Mouse (Mus musculus): ENCODE measurements around the gene Mrpl48. TPM values are rescaled to one million over a fixed set of nuclear protein-coding genes. Genes with fewer than 3 reads are reported as not detected.
A peak's percentile ranks its signal among the peaks of the same experiment; 100 is the strongest.

Mrpl48 gene
- total RNA-seq (2014; fragmentation: Nextera tagmentation) (67.1 TPM in 2 replicates), total RNA-seq (2017) (88.1 and 99.5 TPM in 2 replicates)

DNA sequence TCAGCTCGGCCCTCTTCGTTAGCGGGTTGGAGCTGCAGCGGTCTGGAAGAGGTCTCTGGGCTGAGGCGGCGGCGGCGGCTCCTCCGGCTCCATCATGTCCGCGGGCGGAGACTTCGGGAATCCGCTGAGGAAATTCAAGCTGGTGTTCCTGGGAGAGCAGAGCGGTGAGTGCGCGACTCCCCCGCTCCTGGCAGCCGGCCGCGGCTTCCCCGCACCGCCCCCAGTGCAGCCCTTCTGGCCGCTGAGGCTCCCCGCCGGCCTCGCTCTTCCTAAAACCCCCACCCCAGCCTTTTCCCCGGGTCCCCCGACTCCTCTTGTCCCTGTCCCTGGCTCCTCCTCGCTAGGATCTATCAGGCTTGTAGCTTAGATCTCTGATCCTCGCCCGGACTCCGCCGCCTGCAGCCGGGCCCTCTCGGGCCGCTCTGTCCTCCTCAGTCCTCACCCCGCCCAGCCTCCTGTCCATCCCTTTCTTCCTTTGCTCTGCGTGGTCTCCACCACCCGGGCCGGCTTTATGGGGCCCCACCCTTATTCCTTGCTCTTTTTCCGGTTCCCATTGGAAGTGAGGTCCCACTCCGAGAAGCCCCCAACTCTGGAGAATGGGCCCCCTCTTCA lies at the start of gene Mrpl48:
TSS of gene Mrpl48 (minus strand) at position 172 of the 612 bp plus-strand sequence.
- ATAC-seq (replicated peaks; ENCODE audit: poor library complexity, severe bottlenecking), result no peak

- no peak for ATAC-seq (replicated peaks; ENCODE audit: poor library complexity, severe bottlenecking)
These were observed 48.6 kb upstream of the Mrpl48 start for GRCm38 (mm10) chr7:100656739-100657138.

DNA sequence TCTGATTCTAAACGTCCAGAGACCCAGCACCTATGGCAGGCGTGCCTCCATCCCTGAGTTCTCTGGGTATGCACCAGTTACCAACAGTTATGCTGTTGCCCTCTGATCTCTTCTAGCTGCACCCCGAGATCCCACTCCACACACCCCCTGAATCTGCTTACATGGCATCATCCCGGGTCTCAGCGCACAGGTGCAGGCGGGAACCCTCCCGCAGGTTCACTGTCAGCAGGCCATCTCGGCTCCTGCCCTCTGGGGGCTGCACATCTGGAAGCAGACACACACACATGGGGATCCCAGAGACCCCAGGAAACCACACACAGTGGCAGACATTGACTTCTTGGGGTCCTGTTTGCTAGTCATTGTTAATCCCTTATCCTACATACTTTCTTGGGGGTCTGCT lies 46.3 kb upstream of the Mrpl48 start:
- no peak for ATAC-seq (replicated peaks; ENCODE audit: poor library complexity, severe bottlenecking)

GRCm38 (mm10) chr7:100653480-100654266 lies 45.6 kb upstream of the Mrpl48 start:
- ATAC-seq (replicated peaks; ENCODE audit: poor library complexity, severe bottlenecking), result no peak

- ATAC-seq (replicated peaks; ENCODE audit: poor library complexity, severe bottlenecking), result no peak
These were observed 42.9 kb upstream of the Mrpl48 start for GRCm38 (mm10) chr7:100651011-100651410.

DNA sequence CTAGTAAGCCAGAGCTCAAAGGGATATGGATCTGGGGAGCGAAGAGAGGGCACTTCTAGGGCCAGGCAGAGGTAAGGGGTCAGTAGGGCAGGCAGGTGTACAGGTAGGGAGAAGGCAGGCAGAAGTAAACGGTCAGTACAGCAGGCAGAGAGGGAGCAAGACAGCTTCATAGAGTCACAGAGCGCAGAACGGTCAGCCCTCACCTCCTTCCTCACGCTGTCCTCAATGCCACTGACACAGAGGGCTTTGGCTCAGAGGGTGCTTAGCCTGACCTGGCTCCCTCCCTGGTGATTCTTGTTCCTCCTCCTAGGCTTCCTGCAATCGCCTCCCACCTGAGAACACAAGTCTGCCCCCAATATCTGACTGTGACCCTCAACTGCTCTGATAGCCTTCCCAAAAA lies 42.3 kb upstream of the Mrpl48 start:
- no peak for ATAC-seq (replicated peaks; ENCODE audit: poor library complexity, severe bottlenecking)

- no peak for ATAC-seq (replicated peaks; ENCODE audit: poor library complexity, severe bottlenecking)
These were observed 41.7 kb upstream of the Mrpl48 start for GRCm38 (mm10) chr7:100649826-100650225.

- no peak for ATAC-seq (replicated peaks; ENCODE audit: poor library complexity, severe bottlenecking)
These were observed 41.0 kb upstream of the Mrpl48 start for GRCm38 (mm10) chr7:100649095-100649494.

GRCm38 (mm10) chr7:100645147-100645546 lies 37.0 kb upstream of the Mrpl48 start:
- ATAC-seq (replicated peaks; ENCODE audit: poor library complexity, severe bottlenecking), result peak; percentile 61

- ATAC-seq (replicated peaks; ENCODE audit: poor library complexity, severe bottlenecking), result no peak
These were observed 34.3 kb upstream of the Mrpl48 start for GRCm38 (mm10) chr7:100642413-100642812.

DNA sequence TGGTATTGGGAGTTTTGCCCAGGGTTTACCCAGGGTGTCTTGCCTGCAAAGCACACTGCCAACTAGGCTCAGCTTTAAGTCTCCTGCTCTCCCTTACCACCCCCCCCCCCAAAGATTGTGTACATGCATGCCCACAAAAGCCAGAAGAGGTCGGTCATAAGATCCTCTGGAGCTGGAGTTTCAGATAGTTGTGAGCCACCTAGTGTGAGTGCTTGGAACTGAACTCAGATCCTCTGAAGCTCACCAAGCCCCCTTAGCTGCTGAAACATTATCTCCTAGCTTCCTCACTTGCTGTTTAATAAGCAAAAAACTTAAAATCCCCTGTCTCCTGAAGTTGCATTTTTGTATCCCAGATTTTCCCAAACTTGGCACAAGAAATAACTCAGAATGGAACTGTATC lies 29.6 kb upstream of the Mrpl48 start:
- peak; percentile 62 for ATAC-seq (replicated peaks; ENCODE audit: poor library complexity, severe bottlenecking)

- no peak for ATAC-seq (replicated peaks; ENCODE audit: poor library complexity, severe bottlenecking)
These were observed 16.4 kb upstream of the Mrpl48 start for GRCm38 (mm10) chr7:100624538-100624937.

- ATAC-seq (replicated peaks; ENCODE audit: poor library complexity, severe bottlenecking), result peak; percentile 59
These were observed 14.2 kb upstream of the Mrpl48 start for GRCm38 (mm10) chr7:100622277-100622676.

GRCm38 (mm10) chr7:100616121-100616857 lies 8.2 kb upstream of the Mrpl48 start:
- ATAC-seq (replicated peaks; ENCODE audit: poor library complexity, severe bottlenecking), result no peak

DNA sequence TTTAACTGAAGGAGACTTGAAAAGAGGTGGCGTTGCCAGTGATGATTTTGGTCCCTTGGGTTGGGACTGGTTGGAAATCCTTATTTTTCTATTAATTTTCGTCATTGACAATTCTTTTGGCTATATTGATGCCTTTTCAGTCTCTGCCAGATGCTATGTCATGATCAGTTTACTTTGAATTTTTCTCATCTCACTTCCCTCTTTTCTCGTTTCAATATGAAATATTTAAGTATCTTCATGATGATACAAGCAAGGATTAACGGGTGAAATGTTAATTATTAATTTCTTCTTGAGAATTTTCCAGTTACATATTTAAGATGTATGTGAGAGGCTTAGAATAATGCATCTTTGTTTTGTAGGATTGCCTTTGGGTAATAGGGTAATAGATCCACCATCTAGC lies 809 bp upstream of the Mrpl48 start:
- ATAC-seq (replicated peaks; ENCODE audit: poor library complexity, severe bottlenecking), result no peak

- peak; percentile 90 for ATAC-seq (replicated peaks; ENCODE audit: poor library complexity, severe bottlenecking)
These were observed 629 bp downstream of the Mrpl48 start, which contains the start of gene Rab6a for GRCm38 (mm10) chr7:100607214-100608129. TSS of gene Rab6a (plus strand) at chr7:100607410.

GRCm38 (mm10) chr7:100600211-100600610 lies 7.9 kb downstream of the Mrpl48 start:
- ATAC-seq (replicated peaks; ENCODE audit: poor library complexity, severe bottlenecking), result no peak

DNA sequence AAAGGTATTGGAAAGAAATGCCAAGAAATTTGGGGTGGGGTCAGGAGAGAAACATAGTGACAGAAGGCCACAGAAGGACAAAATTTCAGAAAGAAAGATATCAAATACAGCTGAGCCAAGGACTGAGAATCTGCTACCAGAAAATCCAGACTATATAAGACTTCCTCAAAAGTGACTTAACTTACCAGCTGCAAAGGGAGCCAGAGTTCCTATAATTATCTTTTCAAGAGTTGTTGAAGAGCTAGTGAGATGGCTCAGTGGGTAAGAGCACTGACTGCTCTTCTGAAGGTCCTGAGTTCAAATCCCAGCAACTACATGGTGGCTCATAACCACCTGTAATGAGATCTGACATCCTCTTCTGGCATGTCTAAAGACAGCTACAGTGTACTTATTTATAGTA lies 14.8 kb downstream of the Mrpl48 start:
- no peak for ATAC-seq (replicated peaks; ENCODE audit: poor library complexity, severe bottlenecking)

DNA sequence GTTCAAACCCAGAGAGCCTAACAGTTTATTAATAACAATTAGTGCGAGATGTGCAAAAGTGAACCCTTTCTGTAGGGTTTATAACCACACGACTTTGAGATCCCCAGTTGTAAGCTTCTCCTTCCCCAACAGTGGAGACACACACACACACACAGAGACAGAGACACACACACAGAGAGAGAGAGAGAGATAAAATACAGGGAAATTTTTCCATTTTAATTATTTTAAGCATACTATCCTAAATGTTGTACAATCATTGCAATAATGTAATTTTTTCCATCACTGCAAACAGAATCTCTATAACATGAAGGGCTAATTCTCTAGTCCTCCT lies 16.6 kb downstream of the Mrpl48 start:
- no peak for ATAC-seq (replicated peaks; ENCODE audit: poor library complexity, severe bottlenecking)

GRCm38 (mm10) chr7:100590845-100591521 lies 17.1 kb downstream of the Mrpl48 start:
- peak; percentile 87 for ATAC-seq (replicated peaks; ENCODE audit: poor library complexity, severe bottlenecking)
